Mouse (Mus musculus) layer of hippocampus, adult 18-20 months (tissue): Measurements from ENCODE around the gene Atad2b. TPM values are rescaled to one million over a fixed set of nuclear protein-coding genes. Genes with fewer than 3 reads are reported as not detected.

Experiments
- DNase-seq, 2 experiments: peaks; one replicate each; pipeline ENCODE4 v3.0.0; 2022; ENCODE audit warnings: low spot score in 2 of 2
- total RNA-seq, 2 experiments: library from RNA; stranded (reverse); gene quantifications; 2 replicates each; pipeline ENCODE4 v1.2.3; 2021

Atad2b gene
- total RNA-seq, 2 experiments from 2014 or later, result 32.8 to 33.2 TPM

GRCm38 (mm10) chr12:5073191-5073590, 156.0 kb downstream of the Atad2b start:
- no peak for DNase-seq

- DNase-seq, result no peak
Measured at GRCm38 (mm10) chr12:5081480-5081879, 164.3 kb downstream of the Atad2b start.

DNA sequence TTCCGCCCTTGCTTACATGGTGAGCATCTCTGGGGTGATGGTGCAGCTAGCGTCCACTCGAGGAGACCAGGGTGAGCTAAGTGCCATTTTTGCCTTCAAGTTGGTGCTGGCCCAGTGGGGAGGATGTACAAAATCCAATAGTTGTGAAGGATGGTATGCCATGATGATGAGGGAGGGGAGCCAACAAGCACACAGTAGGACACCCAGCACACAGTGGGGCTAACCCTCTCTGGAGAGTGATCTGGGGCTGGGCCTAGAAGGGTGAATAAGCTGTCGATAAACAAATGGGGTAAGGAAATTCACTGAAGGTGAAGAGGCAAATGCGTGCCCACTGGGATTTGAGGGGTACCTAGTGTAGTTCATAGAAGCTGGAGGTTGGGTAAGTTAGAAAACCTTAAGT, 167.6 kb downstream of the Atad2b start:
- no peak for DNase-seq

GRCm38 (mm10) chr12:5087787-5088519, 170.8 kb downstream of the Atad2b start:
- DNase-seq, result peak; percentile 81 to 94

GRCm38 (mm10) chr12:5088639-5089038, 171.5 kb downstream of the Atad2b start:
- DNase-seq, result no peak

Other genes with a start within 250 kb of the Atad2b start
- gene Fam228a, start 178.9 kb upstream of the Atad2b start, total RNA-seq, result 1 to 10 TPM; 1.9 to 3.0 TPM
- gene Pfn4, start 148.3 kb upstream of the Atad2b start, total RNA-seq, result 10 to 100 TPM; 10.9 to 11.7 TPM
- gene Fam228b, start 148.1 kb upstream of the Atad2b start, total RNA-seq, result 10 to 100 TPM; 21.9 to 26.6 TPM
- gene Sf3b6, start 99.8 kb upstream of the Atad2b start, total RNA-seq, result 10 to 100 TPM; 68.4 to 76.9 TPM
- 10 to 100 TPM; 43.3 to 56.1 TPM for gene Fkbp1b, start 75.8 kb upstream of the Atad2b start, total RNA-seq
- 10 to 100 TPM; 13.0 to 14.8 TPM for gene Wdcp, start 74.0 kb upstream of the Atad2b start, total RNA-seq
- gene Mfsd2b, start 43.0 kb upstream of the Atad2b start, total RNA-seq, result under 1 TPM; 0.36 to 0.59 TPM
- 10 to 100 TPM; 51.1 to 52.9 TPM for gene Ubxn2a, start 9.6 kb upstream of the Atad2b start, total RNA-seq